Mouse (Mus musculus) embryonic facial prominence, embryonic 10.5 days (tissue): ENCODE measurements around the gene Gm30191. TPM values are rescaled to one million over a fixed set of nuclear protein-coding genes. Genes with fewer than 3 reads are reported as not detected.
"Not testable (repeated sequence)": the region's sequence is repeated elsewhere in the genome, so short reads cannot be mapped to it uniquely, and the experiment has no call there.

Source experiments
- DNase-seq: peaks from one replicate; pipeline ENCODE4 v3.0.0-alpha.2; 2017; ENCODE audit warnings: low spot score
- H3K27ac ChIP-seq: fragments of 300-500 bp; sonication (generic); replicated peaks from 2 replicates; pipeline ENCODE4 v1.5.1; 2016; ENCODE audit warnings: mild to moderate bottlenecking
- H3K27me3 ChIP-seq: fragments of 300-500 bp; sonication (generic); replicated peaks from 2 replicates; pipeline ENCODE4 v1.6.1; 2016; ENCODE audit warnings: low read depth, mild to moderate bottlenecking; ENCODE audit not compliant: poor library complexity, severe bottlenecking
- H3K36me3 ChIP-seq: fragments of 300-500 bp; sonication (generic); replicated peaks from 2 replicates; pipeline ENCODE4 v1.6.1; 2016; ENCODE audit warnings: mild to moderate bottlenecking, moderate library complexity
- H3K4me1 ChIP-seq: fragments of 300-500 bp; sonication (generic); 2 replicates; pipeline ENCODE4 v1.6.1; 2016
- H3K4me3 ChIP-seq: fragments of 300-500 bp; sonication (generic); 2 replicates; pipeline ENCODE4 v1.5.1; 2016; ENCODE audit warnings: mild to moderate bottlenecking, moderate library complexity
- H3K9me3 ChIP-seq: fragments of 300-500 bp; sonication (generic); 2 replicates; pipeline ENCODE4 v1.6.1; 2016; ENCODE audit warnings: mild to moderate bottlenecking
- WGBS: fragments of 180-500 bp; shearing (Covaris S2); methylation state at CpG from one replicate; pipeline ENCODE4 v1.1.7; 2016; 5-methylcytosine and 5-hydroxymethylcytosine counted together
- polyA plus RNA-seq: library from polyadenylated mRNA; unstranded; fragments of >200 nt; fragmentation: Nextera tagmentation; extraction: Ambion mirVana; gene quantifications from 2 replicates; pipeline ENCODE4 v1.2.1, GENCODE M21; 2016

The Gm30191 gene
- polyA plus RNA-seq, 1 experiment from 2014 or later, result not detected

DNA sequence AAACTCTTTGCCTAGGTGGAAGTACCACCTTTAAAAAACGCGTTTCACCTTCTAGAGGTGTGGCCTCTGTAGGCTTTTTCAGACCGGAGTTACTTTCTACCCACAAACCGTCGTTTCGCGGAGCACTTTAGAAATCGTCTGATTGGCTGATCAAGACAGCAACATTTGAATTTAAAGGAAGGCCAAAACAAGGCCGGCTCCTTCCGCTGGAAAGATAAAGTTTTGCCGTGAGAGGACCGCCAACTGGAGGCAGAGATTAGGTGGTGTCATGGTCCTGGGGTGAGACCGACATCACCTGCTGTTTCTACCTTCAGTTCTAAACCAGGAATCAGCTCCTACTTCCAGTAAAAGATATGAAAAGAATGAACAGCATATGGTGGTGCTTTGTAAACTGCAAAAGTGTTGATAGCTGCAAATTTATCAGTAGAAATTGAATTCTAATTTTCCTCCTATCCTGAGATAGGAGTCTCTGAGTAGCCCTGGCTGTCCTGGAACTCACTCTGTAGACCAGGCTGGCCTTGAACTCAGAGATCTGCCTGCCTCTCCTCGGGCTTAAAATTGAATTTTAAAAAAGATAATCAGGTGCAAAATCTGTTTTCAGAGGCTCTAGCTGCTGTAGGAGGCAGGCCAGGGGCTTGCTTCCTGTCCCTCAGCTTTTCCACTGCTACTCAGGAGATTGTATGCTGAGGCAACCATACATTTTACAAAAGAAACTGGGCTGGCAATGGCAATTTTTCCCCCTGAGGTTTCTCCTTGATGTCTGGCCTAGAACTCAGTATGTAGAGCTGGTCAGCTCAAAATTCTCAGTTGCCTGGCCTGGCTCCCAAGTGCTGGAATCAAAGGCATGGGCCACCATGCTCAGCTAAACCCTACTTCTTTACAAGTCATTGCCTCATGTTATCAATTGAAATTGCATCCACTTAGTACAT, 26.9 kb downstream of the Gm30191 start:
- Histone ChIP-seq H3K27ac (peak overlapping the region; percentile 69), H3K9me3 (no peaks in the 10 kb centered on the region), H3K36me3 (peaks cover 33% of the 10 kb centered on the region), H3K27me3 (no peaks in the 10 kb centered on the region), H3K4me1 (peaks cover 15% of the 10 kb centered on the region), H3K4me3 (peak overlapping the region; percentile 39)
- peak; percentile 50 for DNase-seq
- 6% methylated on average over 14 of the region's 14 CpGs for WGBS

GRCm38 (mm10) chr4:134284942-134285341, 38.2 kb downstream of the Gm30191 start:
- WGBS, result 85% methylated on average over 2 of the region's 2 CpGs

GRCm38 (mm10) chr4:134286226-134287167, 39.8 kb downstream of the Gm30191 start:
- no peak for DNase-seq
- H3K27ac ChIP-seq, result peak overlapping the region; percentile 98

More at GRCm38 (mm10) chr4:134284942-134285341, 38.2 kb downstream of the Gm30191 start:
- no peak for DNase-seq
- Histone ChIP-seq H3K36me3 (peaks cover 51% of the 10 kb centered on the region), H3K9me3 (no peaks in the 10 kb centered on the region), H3K27ac (no peak overlapping the region), H3K4me3 (no peak overlapping the region), H3K27me3 (no peaks in the 10 kb centered on the region), H3K4me1 (peaks cover 30% of the 10 kb centered on the region)

GRCm38 (mm10) chr4:134287168-134287564, 40.4 kb downstream of the Gm30191 start:
- DNase-seq, result peak; percentile 98
- WGBS, result under 1% methylated on average over 56 of the region's 59 CpGs
- Histone ChIP-seq H3K4me1 (peaks cover 30% of the 10 kb centered on the region), H3K36me3 (peaks cover 29% of the 10 kb centered on the region), H3K4me3 (peak overlapping the region; percentile 100), H3K27ac (peak overlapping the region; percentile 98), H3K9me3 (no peaks in the 10 kb centered on the region), H3K27me3 (no peaks in the 10 kb centered on the region)

More at GRCm38 (mm10) chr4:134286226-134287167, 39.8 kb downstream of the Gm30191 start:
- peaks cover 36% of the 10 kb centered on the region for H3K36me3 ChIP-seq
- H3K27me3 ChIP-seq, result no peaks in the 10 kb centered on the region
- 4% methylated on average over 59 of the region's 59 CpGs for WGBS
- H3K9me3 ChIP-seq, result no peaks in the 10 kb centered on the region
- peaks cover 30% of the 10 kb centered on the region for H3K4me1 ChIP-seq
- H3K4me3 ChIP-seq, result peak overlapping the region; percentile 100

DNA sequence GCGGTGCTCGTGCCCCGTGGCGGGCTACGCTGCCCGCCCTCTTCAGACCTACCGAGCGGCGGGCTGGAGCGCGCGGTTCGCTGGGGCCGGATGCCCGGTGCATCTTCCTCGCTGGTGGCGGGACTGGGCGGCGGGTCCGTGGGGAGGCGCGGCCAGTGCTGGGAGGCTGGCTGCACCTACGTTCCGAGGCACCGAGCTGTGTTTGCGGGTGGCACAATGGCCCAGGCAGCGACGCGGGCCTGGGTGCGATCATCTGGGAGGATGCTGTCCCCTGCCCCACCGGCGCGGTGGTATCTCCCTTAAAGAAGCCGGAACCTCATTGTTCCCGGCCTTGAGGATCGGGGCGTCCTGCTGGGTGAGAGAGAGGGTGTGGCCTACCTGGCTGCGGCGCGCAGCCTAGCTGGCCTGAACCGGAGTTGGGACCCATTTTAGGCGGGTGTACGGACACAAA, 40.9 kb downstream of the Gm30191 start, which contains the start of gene Pdik1l:
Gene Pdik1l, minus strand, starts transcription at position 321 of the 451 bp plus-strand sequence.
- H3K4me3 ChIP-seq, result peak within 1 kb of the TSS; percentile 100
- 0% methylated on average over 43 of the region's 43 CpGs for WGBS

GRCm38 (mm10) chr4:134288397-134289256, 41.9 kb downstream of the Gm30191 start:
- Histone ChIP-seq H3K36me3 (peaks cover 14% of the 10 kb centered on the region), H3K9me3 (no peaks in the 10 kb centered on the region), H3K4me3 (peak overlapping the region; percentile 100), H3K27me3 (peaks cover 11% of the 10 kb centered on the region), H3K27ac (peak overlapping the region; percentile 98), H3K4me1 (peaks cover 30% of the 10 kb centered on the region)
- WGBS, result 45% methylated on average over 11 of the region's 11 CpGs
- no peak for DNase-seq

More for the DNA sequence above, 40.9 kb downstream of the Gm30191 start, which contains the start of gene Pdik1l:
- Histone ChIP-seq H3K9me3 (no peaks in the 10 kb centered on the region), H3K4me1 (peaks cover 30% of the 10 kb centered on the region), H3K27ac (peak within 1 kb of the TSS; percentile 98), H3K27me3 (peaks cover under 1% of the 10 kb centered on the region; the same call in 1 of the 2 replicates), H3K36me3 (peaks cover 25% of the 10 kb centered on the region)
- peak; percentile 88 for DNase-seq

DNA sequence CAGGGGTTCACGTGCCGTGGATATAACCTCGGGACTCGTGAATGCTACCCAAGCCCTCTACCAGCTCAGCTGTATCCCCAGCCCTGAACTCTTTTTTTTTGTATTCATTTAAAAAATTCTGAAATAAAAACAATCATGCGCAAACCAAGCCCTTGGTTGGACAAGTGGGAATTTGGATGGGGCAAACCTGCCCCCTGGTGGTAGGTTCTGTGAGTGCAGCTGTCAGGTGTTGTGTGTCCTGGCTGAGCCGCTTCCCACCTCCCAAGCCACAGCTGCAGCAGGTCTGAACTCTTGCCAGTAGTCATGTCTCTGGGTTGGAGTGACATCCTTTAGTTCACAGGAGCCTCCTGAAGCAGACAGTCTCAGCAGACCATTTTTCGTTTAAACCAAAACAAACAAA, 45.3 kb downstream of the Gm30191 start:
- Histone ChIP-seq H3K9me3 (no peaks in the 10 kb centered on the region), H3K4me1 (peaks cover 19% of the 10 kb centered on the region), H3K27me3 (peaks cover 11% of the 10 kb centered on the region), H3K36me3 (no peaks in the 10 kb centered on the region), H3K4me3 (no peak overlapping the region), H3K27ac (no peak overlapping the region)
- 22% methylated on average over 7 of the region's 7 CpGs for WGBS
- peak; percentile 89 for DNase-seq

DNA sequence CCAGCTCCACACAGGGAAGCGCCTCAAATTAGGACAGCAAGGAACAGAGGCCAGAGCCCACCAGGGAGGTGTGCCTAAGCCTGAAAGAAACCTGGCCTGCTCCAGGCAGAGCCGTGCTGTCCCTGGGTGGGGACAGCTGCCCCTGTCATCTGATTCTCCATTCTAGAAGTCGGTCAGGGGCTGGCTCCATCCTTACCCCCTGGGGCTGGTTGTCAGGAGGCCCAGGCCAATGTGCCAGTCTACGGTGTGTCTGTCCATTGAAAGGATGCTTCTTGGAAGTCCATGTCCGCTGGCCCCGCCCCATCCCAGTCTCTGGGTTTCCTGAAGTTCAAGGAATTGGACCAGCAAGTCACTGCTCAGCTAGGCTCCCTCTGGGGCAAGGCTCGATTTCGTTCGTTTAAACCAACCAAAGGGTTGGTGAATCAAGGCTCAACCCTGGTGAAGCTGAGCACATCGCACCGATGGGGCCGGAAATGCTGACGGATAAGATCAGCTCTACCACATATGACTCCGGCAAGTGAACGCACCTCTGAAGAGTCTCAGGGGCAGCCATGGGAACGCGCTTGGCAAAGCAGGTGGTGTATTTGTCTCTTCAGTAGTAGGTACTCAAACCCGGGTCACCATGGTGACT, 46.4 kb downstream of the Gm30191 start:
- DNase-seq, result no peak
- Histone ChIP-seq H3K27ac (no peak overlapping the region), H3K4me1 (peaks cover 14% of the 10 kb centered on the region), H3K9me3 (no peaks in the 10 kb centered on the region), H3K4me3 (no peak overlapping the region), H3K27me3 (peaks cover 11% of the 10 kb centered on the region), H3K36me3 (no peaks in the 10 kb centered on the region)
- 73% methylated on average over 18 of the region's 18 CpGs for WGBS

- Histone ChIP-seq H3K9me3 (no peaks in the 10 kb centered on the region), H3K27me3 (peaks cover 11% of the 10 kb centered on the region), H3K36me3 (no peaks in the 10 kb centered on the region), H3K27ac (no peak overlapping the region), H3K4me1 (peaks cover 9% of the 10 kb centered on the region), H3K4me3 (no peak overlapping the region)
- DNase-seq, result no peak
- WGBS, result 74% methylated on average over 9 of the region's 9 CpGs
These were observed 47.0 kb downstream of the Gm30191 start for GRCm38 (mm10) chr4:134293692-134294163.

DNA sequence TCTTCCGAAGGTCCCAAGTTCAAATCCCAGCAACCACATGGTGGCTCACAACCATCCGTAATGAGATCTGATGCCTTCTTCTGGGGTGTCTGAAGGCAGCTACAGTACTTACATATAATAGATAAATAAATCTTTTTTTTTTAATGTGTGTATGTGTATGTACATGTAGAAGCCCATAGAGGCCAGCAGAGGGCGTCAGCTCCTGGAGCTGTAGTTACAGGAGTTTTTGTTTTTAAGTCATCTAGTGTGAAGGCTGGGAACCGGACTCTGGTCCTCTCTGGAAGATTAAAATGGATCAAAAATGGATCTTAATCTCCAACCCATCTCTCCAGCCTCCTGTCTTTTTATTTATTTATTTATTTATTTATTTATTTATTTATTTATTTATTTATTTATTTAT, 49.4 kb downstream of the Gm30191 start:
- H3K9me3 ChIP-seq, H3K27ac ChIP-seq, H3K4me3 ChIP-seq, H3K36me3 ChIP-seq, DNase-seq, H3K4me1 ChIP-seq: not testable (repeated sequence)
- 90% methylated on average over 4 of the region's 4 CpGs for WGBS
- H3K27me3 ChIP-seq, result peaks cover 11% of the 10 kb centered on the region

GRCm38 (mm10) chr4:134296523-134296922, 49.8 kb downstream of the Gm30191 start:
- no peaks in the 10 kb centered on the region for H3K9me3 ChIP-seq
- H3K27me3 ChIP-seq, result peaks cover 11% of the 10 kb centered on the region
- 92% methylated on average over 4 of the region's 4 CpGs for WGBS
- H3K27ac ChIP-seq, result no peak overlapping the region
- H3K4me1 ChIP-seq, result 0 out of 2 replicates have a peak, but pooled peaks cover 4% of the 10 kb centered on the region
- no peaks in the 10 kb centered on the region for H3K36me3 ChIP-seq
- H3K4me3 ChIP-seq, result no peak overlapping the region
- no peak for DNase-seq
